Mouse (Mus musculus): ENCODE results near the gene Inppl1. TPM values are rescaled to one million over a fixed set of nuclear protein-coding genes. Genes with fewer than 3 reads are reported as not detected.

Gene Inppl1
- total RNA-seq (2021): 10 to 100 TPM; 19.2 to 22.3 TPM

DNA sequence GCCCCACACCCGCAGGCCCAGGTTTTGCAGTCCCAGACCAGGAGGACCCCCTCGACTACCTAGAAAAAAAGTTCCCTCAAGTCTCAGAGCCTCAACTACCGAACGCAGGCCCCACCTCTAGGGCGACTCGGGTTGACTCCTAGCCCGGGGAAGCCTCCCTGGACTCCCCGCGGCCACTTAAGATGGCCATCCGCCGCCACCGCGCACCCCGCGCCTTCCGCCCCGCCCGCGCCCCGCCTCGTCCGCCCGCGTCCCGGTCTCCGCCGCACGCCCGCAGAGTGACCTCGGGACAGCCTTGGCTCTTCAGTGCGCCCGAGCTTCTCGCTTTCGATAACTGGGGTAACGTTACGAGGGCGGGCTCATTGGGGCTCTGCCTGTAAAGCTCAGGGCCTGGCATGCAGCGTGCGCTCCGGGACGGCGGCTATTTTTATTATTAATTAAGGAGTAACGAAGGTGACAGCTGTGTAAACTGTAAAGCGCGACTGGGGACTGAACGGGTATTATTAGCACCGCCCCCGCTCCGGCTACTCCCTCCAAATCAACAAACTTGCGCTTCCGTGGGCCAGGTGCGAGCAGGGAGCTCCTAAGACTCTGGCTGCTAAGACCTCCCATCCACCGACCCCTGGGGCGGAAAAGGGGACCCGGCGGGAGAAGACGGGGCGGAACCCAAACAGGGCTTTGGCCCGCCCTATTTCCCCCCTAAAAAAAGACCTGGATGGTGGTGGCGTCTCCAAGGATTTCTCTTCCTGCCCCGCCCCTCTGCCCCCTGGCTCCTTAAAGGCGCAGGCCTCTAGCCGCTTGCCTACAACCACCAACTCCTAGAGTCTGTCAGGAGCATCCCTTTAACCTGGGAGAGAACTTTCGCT lies at the start of gene Inppl1:
Inppl1 (minus strand) TSS at position 624 of the 866 bp plus-strand sequence.
- peak; percentile 48 to 92 for DNase-seq (ENCODE audit: extremely low spot score in 1 of 2, low spot score in 2 of 2)
- intact Hi-C loops (cut with DNase I): loop anchor here (5.0 kb wide), 2 partner anchors 59 to 161 kb away; no protein-coding TSS in a partner anchor

DNA sequence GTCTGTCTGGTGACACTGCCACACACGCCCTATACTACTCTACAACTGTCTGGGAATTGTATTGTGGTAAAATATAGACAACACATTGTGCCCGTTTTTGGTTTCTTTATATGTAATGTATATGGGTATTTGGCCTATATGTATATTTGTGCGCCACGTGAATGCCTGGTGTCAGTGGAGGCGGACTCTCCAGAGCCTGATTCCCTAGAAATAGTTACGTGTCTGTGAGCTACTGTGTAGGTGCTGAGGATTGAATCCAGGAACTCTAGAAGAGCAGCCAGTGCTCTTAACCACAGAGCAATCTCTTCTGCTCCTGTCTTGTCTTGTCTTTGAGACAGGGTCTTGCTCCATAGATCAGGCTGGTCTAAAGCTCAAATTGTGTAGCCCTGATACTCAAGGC lies 48.2 kb upstream of the Inppl1 start:
- no peak for DNase-seq (ENCODE audit: extremely low spot score in 1 of 2, low spot score in 2 of 2)
- intact Hi-C loops (cut with DNase I): no loop called here

DNA sequence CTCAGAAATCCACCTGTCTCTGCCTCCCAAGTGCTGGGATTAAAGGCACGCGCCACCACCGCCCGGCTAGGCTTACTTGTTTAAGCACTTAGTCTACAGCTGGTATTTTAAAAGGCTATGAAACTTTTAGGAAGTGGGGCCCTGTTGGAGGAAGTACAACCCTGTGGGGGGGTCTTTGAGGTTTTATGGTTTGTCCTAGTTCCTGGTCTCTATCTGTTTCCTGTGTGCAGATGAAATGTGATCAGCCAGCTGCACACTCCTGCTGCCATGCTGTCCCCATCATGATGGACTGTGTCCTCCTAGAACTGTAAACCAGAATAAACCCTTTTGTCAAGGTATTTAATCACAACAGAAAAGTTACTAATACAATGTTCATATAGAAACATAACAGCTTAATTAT lies 46.1 kb upstream of the Inppl1 start:
- no peak for DNase-seq (ENCODE audit: extremely low spot score in 1 of 2, low spot score in 2 of 2)
- intact Hi-C loops (cut with DNase I): no loop called here

DNA sequence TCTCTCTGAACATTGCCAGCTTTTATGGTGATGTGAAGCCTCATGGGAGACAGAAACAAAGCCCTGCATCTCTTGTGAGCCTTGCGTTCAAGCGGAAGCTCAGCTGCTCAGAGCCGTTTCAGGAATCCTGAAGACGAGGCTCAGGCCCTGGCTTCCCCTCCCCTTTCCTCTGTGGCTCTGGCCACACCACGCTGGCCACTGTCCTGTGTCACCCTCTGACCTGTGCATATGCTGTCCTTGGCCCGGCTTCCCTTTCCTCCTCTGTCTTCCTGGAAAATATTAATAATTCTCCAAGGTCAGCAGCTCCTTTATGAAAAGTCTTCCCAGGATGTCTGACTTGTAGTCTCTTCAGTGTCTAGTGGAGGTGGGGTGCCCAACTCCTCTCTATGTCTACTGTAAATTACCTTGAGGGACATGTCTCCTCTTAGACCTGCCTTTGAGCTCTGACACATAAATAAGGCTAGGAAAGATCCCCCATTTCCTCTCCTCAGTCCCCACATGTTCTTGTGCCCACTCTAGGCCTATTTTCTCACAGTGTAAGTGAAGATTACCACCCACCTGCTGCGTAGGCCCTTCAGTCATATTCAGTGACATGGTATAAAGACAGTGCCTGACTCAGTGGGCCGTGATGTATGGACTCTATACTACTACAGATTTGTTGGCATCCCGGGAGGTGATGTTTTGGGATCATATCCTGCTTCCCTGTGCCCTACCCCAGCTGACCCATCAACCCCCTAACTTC lies 44.6 kb upstream of the Inppl1 start:
- intact Hi-C loops (cut with DNase I): no loop called here
- DNase-seq (ENCODE audit: extremely low spot score in 1 of 2, low spot score in 2 of 2): no peak

GRCm38 (mm10) chr7:101880855-101881254 lies 42.8 kb upstream of the Inppl1 start:
- intact Hi-C loops (cut with DNase I): no loop called here
- DNase-seq (ENCODE audit: extremely low spot score in 1 of 2, low spot score in 2 of 2): no peak

DNA sequence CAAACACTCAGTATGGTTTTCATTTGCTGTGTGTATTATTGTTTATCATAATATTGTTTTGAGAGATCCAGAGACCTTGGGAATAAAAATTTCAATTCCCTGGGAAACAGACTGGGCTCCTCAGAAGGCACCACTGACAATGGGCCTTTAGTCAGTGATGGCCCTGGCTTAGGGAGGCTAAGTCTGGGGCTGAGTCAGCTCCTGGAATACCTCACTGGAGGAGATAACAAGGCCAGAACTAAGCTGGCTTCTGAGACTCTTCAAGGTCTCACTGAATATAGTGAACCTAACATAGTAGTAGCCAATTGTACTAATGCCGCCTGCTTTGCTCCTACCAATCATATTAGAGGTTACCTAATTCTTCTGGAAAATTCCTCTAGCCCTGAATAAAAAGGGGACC lies 37.9 kb upstream of the Inppl1 start:
- no peak for DNase-seq (ENCODE audit: extremely low spot score in 1 of 2, low spot score in 2 of 2)
- intact Hi-C loops (cut with DNase I): no loop called here

GRCm38 (mm10) chr7:101871296-101871695 lies 33.3 kb upstream of the Inppl1 start:
- intact Hi-C loops (cut with DNase I): no loop called here
- DNase-seq (ENCODE audit: extremely low spot score in 1 of 2, low spot score in 2 of 2): no peak

DNA sequence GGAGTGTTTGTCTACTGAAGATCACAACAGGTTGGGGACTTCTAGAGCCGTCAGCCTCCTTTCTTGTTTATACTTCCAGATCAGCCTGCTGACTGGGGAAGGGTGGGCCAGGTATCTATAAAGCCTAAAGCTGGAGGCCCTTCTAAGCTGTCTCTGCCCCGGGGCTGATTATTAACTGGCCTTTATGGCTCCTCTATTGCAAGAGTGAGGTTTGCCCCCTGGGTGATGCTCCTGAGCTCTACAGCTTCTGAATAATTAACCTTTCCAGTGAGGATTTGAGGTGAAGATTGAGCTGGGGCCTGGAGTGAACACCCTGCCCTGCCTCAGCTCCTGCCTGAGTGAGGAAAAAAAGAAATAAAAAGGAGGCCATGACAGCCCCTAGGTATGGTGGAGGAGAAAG lies 32.6 kb upstream of the Inppl1 start, which contains the start of gene Folr1:
Folr1 (minus strand) TSS at position 160 of the 400 bp plus-strand sequence.
- no peak for DNase-seq (ENCODE audit: extremely low spot score in 1 of 2, low spot score in 2 of 2)
- intact Hi-C loops (cut with DNase I): no loop called here

GRCm38 (mm10) chr7:101869163-101869500 lies 31.1 kb upstream of the Inppl1 start:
- no peak for DNase-seq (ENCODE audit: extremely low spot score in 1 of 2, low spot score in 2 of 2)
- intact Hi-C loops (cut with DNase I): no loop called here

- no peak for DNase-seq (ENCODE audit: extremely low spot score in 1 of 2, low spot score in 2 of 2)
- intact Hi-C loops (cut with DNase I): no loop called here
Measured at GRCm38 (mm10) chr7:101868241-101869162, 30.5 kb upstream of the Inppl1 start.

- DNase-seq (ENCODE audit: extremely low spot score in 1 of 2, low spot score in 2 of 2): no peak
- intact Hi-C loops (cut with DNase I): no loop called here
Measured at GRCm38 (mm10) chr7:101867482-101867881, 29.5 kb upstream of the Inppl1 start.

DNA sequence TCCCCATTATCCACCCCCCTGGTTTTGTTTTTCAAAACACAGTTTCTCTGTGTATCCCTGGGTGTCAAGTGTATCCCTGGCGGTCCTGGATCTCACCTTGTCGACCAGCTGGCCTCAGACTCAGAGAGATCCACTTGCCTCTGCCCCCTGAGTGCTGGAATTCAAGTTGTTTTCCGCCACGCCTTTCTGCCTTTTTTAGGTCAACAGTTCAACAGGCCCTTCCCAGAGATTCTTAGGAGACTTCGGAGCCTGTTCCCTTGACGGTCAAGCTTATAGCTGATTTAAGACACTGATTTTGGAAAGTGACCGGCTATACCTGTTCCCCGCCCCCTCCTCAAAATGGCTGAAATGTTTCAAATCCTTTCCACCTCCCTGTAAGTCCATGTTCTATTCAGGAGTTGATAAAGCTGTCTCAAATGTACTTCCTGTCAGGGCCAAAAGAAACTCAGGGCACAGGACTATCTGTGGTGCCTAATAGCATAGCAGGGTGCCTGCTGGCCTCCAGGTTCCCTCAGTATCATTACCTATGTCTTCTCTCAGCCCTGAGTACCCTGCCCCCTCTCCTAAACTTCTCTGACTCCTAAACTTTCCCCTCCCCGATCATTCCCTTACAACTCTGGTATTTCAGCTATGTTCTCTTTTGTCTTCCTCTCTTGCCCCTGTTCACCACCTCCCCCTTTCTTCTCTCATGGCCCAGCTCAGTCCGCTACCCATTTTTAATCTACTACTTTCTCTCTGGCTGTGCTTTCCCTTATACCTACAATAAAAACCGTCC lies 28.6 kb upstream of the Inppl1 start:
- intact Hi-C loops (cut with DNase I): no loop called here
- DNase-seq (ENCODE audit: extremely low spot score in 1 of 2, low spot score in 2 of 2): no peak

DNA sequence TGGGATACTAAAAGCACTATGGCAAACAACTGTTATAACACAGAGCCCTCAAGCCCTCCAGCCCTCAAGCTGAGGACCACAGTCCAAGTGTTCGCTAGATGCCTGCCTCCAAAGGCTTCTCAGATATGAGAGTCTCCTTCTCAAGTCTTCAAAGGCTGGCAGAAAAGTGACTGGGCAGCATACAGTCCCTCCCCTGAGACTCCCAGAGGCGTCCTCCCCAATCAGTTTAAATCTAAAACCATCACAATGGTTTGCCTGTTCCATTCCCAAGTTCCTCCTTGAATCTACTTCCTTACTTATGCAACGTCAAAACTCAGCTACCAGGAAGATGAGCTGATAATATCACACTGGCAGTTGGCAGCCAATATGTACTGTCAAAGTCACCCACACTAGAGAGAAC lies 25.4 kb upstream of the Inppl1 start, which contains the start of gene Anapc15:
Anapc15 (plus strand) TSS at position 301 of the 400 bp plus-strand sequence.
- intact Hi-C loops (cut with DNase I): no loop called here
- DNase-seq (ENCODE audit: extremely low spot score in 1 of 2, low spot score in 2 of 2): no peak

- DNase-seq (ENCODE audit: extremely low spot score in 1 of 2, low spot score in 2 of 2): no peak
- intact Hi-C loops (cut with DNase I): no loop called here
Measured at GRCm38 (mm10) chr7:101862291-101862690, 24.3 kb upstream of the Inppl1 start.

GRCm38 (mm10) chr7:101860978-101861377 lies 22.9 kb upstream of the Inppl1 start:
- DNase-seq (ENCODE audit: extremely low spot score in 1 of 2, low spot score in 2 of 2): no peak

GRCm38 (mm10) chr7:101858362-101858761 lies 20.3 kb upstream of the Inppl1 start:
- no peak for DNase-seq (ENCODE audit: extremely low spot score in 1 of 2, low spot score in 2 of 2)
- intact Hi-C loops (cut with DNase I): no loop called here

More at GRCm38 (mm10) chr7:101860978-101861377, 22.9 kb upstream of the Inppl1 start:
- intact Hi-C loops (cut with DNase I): no loop called here

DNA sequence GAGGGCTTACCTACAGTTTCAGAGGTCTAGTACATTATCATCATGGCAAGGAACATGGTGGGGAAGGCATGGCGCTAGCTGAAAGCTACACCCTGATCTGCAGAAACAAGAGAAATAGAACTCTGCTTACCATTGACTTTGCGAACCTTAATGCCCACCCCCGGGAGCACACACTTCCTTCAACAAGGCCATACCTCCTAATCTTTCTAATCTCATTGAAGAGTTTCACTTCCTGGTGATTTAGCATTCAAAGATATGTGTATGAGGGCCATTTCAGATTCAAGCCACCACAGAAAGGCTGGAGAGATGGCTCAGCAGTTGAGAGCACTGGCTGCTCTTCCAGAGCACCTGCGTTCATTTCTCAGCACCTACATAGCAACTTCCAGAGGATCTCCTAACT lies 19.1 kb upstream of the Inppl1 start, which contains the start of gene Folr2:
Folr2 (minus strand) TSS at position 101 of the 400 bp plus-strand sequence.
- intact Hi-C loops (cut with DNase I): no loop called here
- no peak for DNase-seq (ENCODE audit: extremely low spot score in 1 of 2, low spot score in 2 of 2)

GRCm38 (mm10) chr7:101853816-101854215 lies 15.8 kb upstream of the Inppl1 start:
- no peak for DNase-seq (ENCODE audit: extremely low spot score in 1 of 2, low spot score in 2 of 2)
- intact Hi-C loops (cut with DNase I): no loop called here
